Comparison of ENCODE assay signal across 8 mouse cellular contexts in genomic region chr12:5204071-5204840, GRCm38 (mm10).
DNase-seq lines count a peak whose midpoint lies in the region.
"Had no signal": no experiment of that assay in that cellular context is flagged by ENCODE, and none has a peak within 500 bp of the region (broad histone marks: within the 10 kb centered on the region; RNA-seq: fewer than 3 reads in every experiment).

No protein-coding gene starts in this region.

- DNase-seq in lung, adult 18-20 months = peak; percentile 18 to 48
- DNase-seq in lung, postnatal 25 days (ENCODE audit: low spot score) = no peak
- peak; percentile 71 for DNase-seq in adrenal gland, postnatal 25 days
- DNase-seq in kidney, adult 9 months = peak; percentile 83
- DNase-seq in skeletal muscle tissue, adult 2 months (ENCODE audit: low read depth, low spot score) = peak; percentile 91
- DNase-seq in left cerebral cortex, adult 8-10 months (ENCODE audit: low spot score in 2 of 2) = no peak
- no peak for DNase-seq in cerebellum, adult 18-20 months
- DNase-seq: liver, postnatal 0 days had no signal

Comparison
In these comparisons a context has a peak if more than half of its experiments do, and no peak if none do; other contexts are left out.
1. DNase-seq: peak in lung, adult 18-20 months (2 of 2), adrenal gland, postnatal 25 days (single experiment), kidney, adult 9 months (single experiment) and skeletal muscle tissue, adult 2 months (single experiment); none in lung, postnatal 25 days (single experiment), left cerebral cortex, adult 8-10 months (0 of 2) and cerebellum, adult 18-20 months (0 of 2).